Mouse (Mus musculus): ENCODE results near the gene Sema4g. TPM values are rescaled to one million over a fixed set of nuclear protein-coding genes. Genes with fewer than 3 reads are reported as not detected.

Sema4g gene
- total RNA-seq (2021) (1 to 10 TPM; 6.3 to 7.7 TPM), polyA plus RNA-seq (2012; rRNA removed) (9.4 and 13.4 TPM in 2 replicates)
- long read RNA-seq = 0 reads

GRCm38 (mm10) chr19:44988831-44989566, at the start of gene Sema4g:
Gene Sema4g, plus strand, starts transcription at chr19:44989101.
- DNase-seq = peak; percentile 53

- DNase-seq = no peak
Measured at GRCm38 (mm10) chr19:44959633-44960032, 29.3 kb upstream of the Sema4g start.

DNA sequence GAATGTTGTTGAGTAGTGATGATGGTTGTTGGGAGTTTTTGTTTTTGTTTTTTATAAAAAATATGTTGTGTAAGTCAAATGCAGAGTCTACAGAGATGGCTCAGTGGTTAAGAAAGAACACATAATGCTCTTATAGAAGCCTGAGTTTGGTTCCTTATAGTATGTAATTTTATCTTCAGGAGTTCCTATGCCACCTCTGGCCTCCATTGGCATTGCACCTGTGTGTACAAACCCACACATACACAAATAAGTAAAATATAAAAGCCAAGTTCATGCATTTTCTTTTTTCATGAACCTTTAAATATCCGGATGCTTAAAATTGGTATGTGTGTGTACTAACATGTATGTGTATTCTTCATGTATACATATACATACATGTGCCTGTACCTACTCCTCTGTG, 22.9 kb upstream of the Sema4g start:
- DNase-seq = no peak

DNA sequence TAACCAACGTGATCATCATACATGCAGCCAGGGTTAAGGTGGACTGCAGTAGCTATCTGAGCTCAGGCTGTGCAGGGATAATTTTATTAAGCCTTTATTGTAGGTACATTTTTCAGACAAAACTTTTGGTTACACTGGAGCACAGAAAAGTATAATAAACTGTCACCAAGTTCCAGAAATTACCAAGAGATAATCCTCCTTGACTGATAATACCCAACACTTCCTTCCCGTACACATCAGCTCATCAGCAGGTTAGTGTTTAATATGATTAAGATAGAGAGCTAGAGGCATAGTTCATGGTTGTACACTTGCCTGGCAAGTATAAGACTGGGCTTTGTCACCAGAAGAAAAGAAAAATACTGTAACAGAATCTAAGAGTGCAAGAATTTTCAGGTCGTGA, 20.6 kb upstream of the Sema4g start:
- no peak for DNase-seq

DNA sequence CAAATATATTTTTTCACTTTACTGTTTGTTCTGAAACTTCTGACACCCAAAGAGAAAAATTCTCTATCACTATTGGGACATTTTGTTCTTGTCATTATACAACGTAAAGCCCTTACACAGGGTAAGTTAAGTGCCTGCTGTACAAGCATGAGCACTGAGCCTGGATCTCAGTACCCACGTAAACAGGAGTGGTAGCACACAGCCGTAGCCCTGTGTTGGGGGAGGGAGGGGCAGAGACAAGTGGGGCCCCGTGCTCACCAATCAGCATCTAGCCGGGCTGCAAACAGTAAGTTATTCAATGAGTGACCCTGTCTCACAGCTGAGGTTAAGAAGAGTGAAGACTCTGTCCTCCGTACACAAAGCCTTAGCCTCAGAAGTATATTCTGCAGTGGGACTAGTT, 12.3 kb upstream of the Sema4g start:
- no peak for DNase-seq

GRCm38 (mm10) chr19:44977148-44977547, 11.8 kb upstream of the Sema4g start:
- no peak for DNase-seq

GRCm38 (mm10) chr19:44980787-44981186, 8.1 kb upstream of the Sema4g start:
- DNase-seq = no peak

- no peak for DNase-seq
Measured at GRCm38 (mm10) chr19:44982477-44983115, 6.3 kb upstream of the Sema4g start.

GRCm38 (mm10) chr19:44983366-44983765, 5.5 kb upstream of the Sema4g start:
- no peak for DNase-seq

GRCm38 (mm10) chr19:44984420-44984819, 4.5 kb upstream of the Sema4g start:
- no peak for DNase-seq

DNA sequence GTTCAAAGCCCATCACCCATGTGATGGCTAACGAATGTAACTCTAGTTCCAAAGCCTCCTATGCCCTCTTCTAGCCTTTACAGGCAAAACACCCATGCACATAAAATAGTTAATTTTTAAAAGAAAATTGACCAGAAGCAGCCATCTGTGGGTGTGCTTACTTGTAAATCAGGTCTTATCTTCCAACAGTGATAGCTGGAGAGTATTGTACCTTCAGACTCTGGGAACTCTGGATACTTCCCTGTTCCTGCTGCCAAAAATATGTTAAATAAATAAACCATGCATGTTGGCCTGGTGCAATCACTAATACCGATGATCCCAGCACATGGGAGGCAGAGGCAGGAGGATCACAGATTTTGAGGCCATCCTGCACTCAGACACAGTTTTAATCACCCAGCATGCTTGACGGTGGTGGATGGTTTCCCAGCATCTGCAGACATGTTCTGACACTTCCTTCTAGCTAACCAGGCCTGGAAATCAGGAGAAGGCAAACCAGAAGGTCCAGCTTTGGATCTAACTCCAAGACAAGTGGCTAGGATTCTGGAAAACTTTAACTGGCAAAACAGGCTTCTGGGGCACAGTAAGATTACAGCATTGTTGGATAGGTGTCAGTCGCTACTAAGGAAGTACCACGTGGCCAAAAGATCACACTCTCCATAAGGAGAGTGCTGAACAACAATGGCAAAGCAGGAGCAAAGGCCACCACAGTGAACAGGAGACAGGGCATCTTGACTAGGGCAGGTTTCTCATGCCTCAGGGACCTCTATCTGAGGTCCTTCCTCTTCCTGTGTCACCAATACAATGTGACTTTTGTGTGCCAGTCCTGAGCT, 3.5 kb upstream of the Sema4g start:
- DNase-seq = no peak

DNA sequence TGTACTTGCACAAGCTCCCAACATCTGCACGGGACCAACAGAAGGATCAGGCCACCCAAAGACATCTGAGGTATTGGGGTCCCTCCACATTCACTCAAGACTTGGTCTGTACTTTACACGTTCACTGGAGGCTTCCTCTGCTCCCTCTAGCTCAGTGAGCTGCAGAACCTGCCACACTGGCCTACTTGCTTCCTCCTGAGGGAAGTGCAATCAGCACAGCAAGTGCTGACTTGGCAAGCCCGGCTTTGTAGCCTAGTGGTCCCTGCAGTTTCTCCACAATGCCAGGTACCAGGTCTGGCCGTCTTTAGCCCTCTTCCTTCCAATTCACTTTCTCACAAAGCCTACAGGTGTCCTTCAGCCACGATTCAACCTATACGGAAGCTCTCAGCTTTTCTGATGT, 1.9 kb upstream of the Sema4g start:
- DNase-seq = no peak

- DNase-seq = no peak
Measured at GRCm38 (mm10) chr19:44987851-44988250, 1.1 kb upstream of the Sema4g start.

DNA sequence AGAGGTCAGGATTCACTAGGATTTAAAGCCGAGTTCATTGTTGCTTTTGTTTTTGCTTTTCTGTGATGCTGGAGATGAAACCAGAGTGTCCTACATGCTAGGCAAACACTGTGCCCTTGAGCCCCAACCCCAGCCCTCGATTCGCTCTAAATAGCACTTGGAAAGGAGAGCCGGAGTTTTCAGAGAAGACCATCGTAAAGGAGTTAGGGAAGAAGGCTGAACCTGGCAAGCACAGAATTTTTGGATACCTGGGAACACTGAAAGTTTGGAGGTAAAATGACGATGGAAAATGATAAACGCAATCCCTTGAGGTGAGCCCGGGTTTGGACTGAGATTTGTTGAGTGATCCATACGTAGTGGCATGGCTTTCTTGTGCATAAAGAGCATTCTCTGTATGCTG, 580 bp upstream of the Sema4g start:
- DNase-seq = no peak

- peak; percentile 42 for DNase-seq
Measured at GRCm38 (mm10) chr19:44989567-44990495, 930 bp downstream of the Sema4g start.

DNA sequence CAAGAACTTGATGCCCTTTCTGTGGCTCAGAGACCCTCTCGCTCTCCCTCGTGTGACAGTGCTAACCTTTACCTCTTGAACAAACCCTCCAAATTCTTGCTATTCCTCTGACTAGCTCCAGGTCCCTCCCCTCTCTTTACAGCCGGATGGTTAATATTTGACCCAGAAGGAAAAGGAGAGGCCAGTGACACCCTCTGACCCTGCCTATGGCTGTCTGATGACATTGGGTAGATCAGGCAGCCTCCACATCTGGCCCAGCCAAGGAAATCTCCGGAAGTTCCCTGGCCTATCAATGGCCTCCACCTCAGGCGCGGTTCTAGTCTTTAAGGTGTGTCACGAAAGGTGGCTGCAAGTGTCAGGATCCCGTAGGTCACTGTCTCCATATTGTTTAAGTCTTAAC, 2.1 kb downstream of the Sema4g start:
- no peak for DNase-seq

- no peak for DNase-seq
Measured at GRCm38 (mm10) chr19:44992246-44992645, 3.3 kb downstream of the Sema4g start.

- no peak for DNase-seq
Measured at GRCm38 (mm10) chr19:44992712-44993111, 3.8 kb downstream of the Sema4g start.

DNA sequence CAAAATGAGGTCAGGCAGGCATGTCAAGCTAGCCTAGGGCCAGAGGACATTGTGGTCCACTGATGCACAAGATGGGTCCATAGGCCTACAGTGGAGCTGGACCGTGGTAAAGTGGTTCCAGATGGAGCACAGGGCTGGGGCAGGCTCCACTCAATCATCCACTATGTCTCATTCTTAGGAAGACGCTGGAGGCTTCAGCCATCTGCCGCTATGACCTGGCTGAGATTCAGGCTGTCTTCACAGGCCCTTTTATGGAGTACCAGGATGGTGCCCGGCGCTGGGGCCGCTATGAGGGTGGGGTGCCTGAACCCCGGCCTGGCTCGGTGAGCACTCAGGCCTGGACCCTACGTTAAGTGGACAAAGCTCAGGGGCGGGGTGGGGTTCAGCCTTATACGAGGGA, 8.9 kb downstream of the Sema4g start:
- no peak for DNase-seq

DNA sequence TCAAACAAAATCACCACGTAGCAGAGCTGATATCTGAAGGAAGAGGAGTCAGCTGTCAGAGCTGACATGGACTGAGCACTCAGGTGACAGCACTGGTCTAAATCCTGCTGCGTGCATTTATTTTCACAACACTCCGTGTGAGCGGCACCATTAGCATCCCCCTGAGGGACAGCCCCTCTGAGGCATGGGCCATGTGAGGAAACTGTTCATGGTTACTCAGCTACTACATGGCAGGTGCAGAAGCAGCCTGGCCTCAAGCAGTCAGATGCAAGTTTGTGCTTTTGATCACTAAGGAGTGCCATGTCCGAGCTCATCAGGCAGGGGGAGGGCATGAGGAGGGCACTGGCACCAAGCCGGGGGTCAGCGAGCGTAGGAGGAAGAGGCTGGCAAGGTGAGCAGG, 10.7 kb downstream of the Sema4g start:
- DNase-seq = no peak

DNA sequence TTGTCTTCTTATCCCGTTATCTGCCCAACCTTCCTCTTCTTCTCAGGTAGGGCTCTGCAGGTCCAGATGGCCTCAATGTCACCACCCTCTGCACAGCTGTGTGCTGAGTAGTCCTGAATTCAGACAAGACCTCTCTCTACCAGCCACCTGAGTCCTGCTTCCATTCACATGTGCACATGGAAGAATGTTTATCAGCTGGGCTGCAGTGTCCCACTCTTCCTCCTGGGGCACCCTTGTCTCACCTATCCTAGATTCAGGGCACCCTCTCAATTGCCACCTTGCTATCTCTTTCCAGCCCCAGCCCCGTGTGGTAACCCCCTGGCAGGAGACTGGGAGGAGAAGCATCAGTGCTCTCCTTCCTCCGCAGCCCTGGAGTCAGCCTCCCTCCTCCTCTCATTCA, 13.4 kb downstream of the Sema4g start:
- DNase-seq = peak; percentile 11
